Mouse (Mus musculus): Measurements from ENCODE around the gene Rasd1. TPM values are rescaled to one million over a fixed set of nuclear protein-coding genes. Genes with fewer than 3 reads are reported as not detected.

Rasd1 gene
- total and polyA plus RNA-seq, 3 experiments = 0.13 to 0.30 TPM; not detected in 1

DNA sequence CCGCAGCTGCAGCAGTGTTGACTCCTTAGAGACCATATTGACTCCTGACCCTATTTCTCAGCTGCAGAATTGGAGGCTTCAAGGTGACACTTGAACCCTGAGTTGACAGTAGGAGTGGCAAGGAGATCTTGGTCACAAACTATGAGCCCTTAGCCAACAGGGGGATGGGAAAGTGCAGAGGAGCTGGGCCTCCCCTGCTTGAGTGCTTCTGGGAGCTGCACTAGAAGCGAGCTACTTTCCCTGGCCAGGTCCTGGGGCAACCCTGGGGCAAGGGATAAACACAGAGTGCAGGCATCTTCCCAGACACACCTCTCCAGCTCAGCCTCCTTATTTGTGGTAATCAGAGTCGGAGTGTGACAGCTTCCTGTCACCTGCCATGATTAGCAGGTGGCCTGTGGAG is 2.2 kb downstream of the Rasd1 start:
- Histone ChIP-seq H3K4me3 (replicated peaks in 1 of 3; ENCODE audit: low read depth in 2 of 3, low read length in 2 of 3, poor library complexity in 1 of 3) (no peak overlapping the region), H3K4me2 (ENCODE audit: insufficient read depth, low read depth, poor library complexity, severe bottlenecking) (no peak overlapping the region), H3K27me3 (replicated peaks) (no peaks in the 10 kb centered on the region), H3K9ac (ENCODE audit: insufficient read depth, low read depth) (no peak overlapping the region), H3K36me3 (replicated peaks in 1 of 2; ENCODE audit: control insufficient read depth in 1 of 2, insufficient read depth in 1 of 2, low read length in 1 of 2) (peaks cover 19 to 58% of the 10 kb centered on the region in 2 experiments), H3K9me3 (replicated peaks; ENCODE audit: low read length) (no peaks in the 10 kb centered on the region), H3K4me1 (ENCODE audit: control insufficient read depth in 1 of 2, insufficient read depth in 2 of 2) (peaks cover 14 to 53% of the 10 kb centered on the region in 2 experiments), H3K79me2 (replicated peaks; ENCODE audit: control insufficient read depth, extremely low read depth, insufficient read depth, poor library complexity, severe bottlenecking) (no peaks in the 10 kb centered on the region), H3K27ac (ENCODE audit: insufficient read depth, low read depth) (no peak overlapping the region)
- TF ChIP-seq POLR2A (IDR thresholded peaks at IDR 0.05; ENCODE audit: low read depth, low read length) (no peak), MYC (IDR thresholded peaks at IDR 0.05; ENCODE audit: low read depth, low read length) (no peak), BHLHE40 (IDR thresholded peaks at IDR 0.05; ENCODE audit: low read depth, low read length) (no peak), HCFC1 (IDR thresholded peaks at IDR 0.05; ENCODE audit: low read depth, low read length) (no peak), SMC3 (IDR thresholded peaks at IDR 0.05; ENCODE audit: low read depth, low read length) (no peak)
- no peak for DNase-seq (ENCODE audit: extremely low read depth)
- dilution Hi-C loops (cut with MboI; ENCODE audit: extremely low pct_ligation_motif_present, extremely low pct_unique_long_range_greater_than_20kb, low sequenced_read_pairs) = no loop called here
- in situ Hi-C loops (cut with MboI; ENCODE audit: low pct_ligation_motif_present, low pct_unique_long_range_greater_than_20kb, low sequenced_read_pairs) = no loop called here

DNA sequence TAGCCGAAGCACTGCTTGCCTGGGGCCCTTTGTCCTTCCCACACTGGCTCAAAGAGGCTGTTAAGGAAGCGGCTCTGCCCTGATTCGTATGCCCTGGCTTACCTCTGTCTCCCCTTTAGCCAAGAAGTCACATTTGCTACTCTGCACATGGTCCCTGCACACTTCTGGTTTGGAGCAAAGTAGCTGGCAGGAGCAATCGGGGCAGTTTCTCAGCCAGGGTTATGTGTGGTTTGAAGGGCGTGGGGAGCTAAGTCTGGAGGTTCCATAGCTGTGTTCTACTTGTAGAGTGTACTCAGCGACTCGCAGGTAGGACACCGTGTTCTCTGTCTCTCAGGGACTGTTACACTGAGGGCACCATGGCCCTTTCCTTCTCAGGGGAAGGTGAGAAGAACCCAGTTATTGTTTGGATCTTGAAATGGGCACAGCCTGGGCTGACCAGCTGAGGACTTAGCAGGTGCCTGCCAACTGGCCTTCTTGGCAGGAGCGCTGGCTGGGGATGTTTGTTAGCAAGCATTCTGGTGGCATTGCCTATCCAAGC is 3.3 kb downstream of the Rasd1 start:
- H3K79me2 ChIP-seq (replicated peaks; ENCODE audit: control insufficient read depth, extremely low read depth, insufficient read depth, poor library complexity, severe bottlenecking) = no peaks in the 10 kb centered on the region
- H3K4me1 ChIP-seq (ENCODE audit: control insufficient read depth in 1 of 2, insufficient read depth in 2 of 2) = peaks cover 11 to 50% of the 10 kb centered on the region in 2 experiments
- H3K4me2 ChIP-seq (ENCODE audit: insufficient read depth, low read depth, poor library complexity, severe bottlenecking) = no peak overlapping the region
- H3K27ac ChIP-seq (ENCODE audit: insufficient read depth, low read depth) = no peak overlapping the region
- no peak overlapping the region for H3K9ac ChIP-seq (ENCODE audit: insufficient read depth, low read depth)
- dilution Hi-C loops (cut with MboI; ENCODE audit: extremely low pct_ligation_motif_present, extremely low pct_unique_long_range_greater_than_20kb, low sequenced_read_pairs) = no loop called here
- peaks cover 22 to 70% of the 10 kb centered on the region in 2 experiments for H3K36me3 ChIP-seq (replicated peaks in 1 of 2; ENCODE audit: control insufficient read depth in 1 of 2, insufficient read depth in 1 of 2, low read length in 1 of 2)
- no peak for DNase-seq (ENCODE audit: extremely low read depth)
- no peaks in the 10 kb centered on the region for H3K27me3 ChIP-seq (replicated peaks)
- H3K9me3 ChIP-seq (replicated peaks; ENCODE audit: low read length) = no peaks in the 10 kb centered on the region
- in situ Hi-C loops (cut with MboI; ENCODE audit: low pct_ligation_motif_present, low pct_unique_long_range_greater_than_20kb, low sequenced_read_pairs) = no loop called here
- no peak overlapping the region for H3K4me3 ChIP-seq (replicated peaks in 1 of 3; ENCODE audit: low read depth in 2 of 3, low read length in 2 of 3, poor library complexity in 1 of 3)
- TF ChIP-seq HCFC1 (IDR thresholded peaks at IDR 0.05; ENCODE audit: low read depth, low read length) (no peak), JUND (conservative IDR thresholded peaks at IDR 0.05; ENCODE audit: low read depth, low read length) (no peak), JUN (IDR thresholded peaks at IDR 0.05; ENCODE audit: insufficient read depth, low read depth, low read length) (no peak), NELFE (IDR thresholded peaks at IDR 0.05; ENCODE audit: low read depth, low read length) (no peak), POLR2AphosphoS2 (IDR thresholded peaks at IDR 0.05; ENCODE audit: low read depth, low read length) (no peak), MXI1 (IDR thresholded peaks at IDR 0.05; ENCODE audit: low read depth, low read length) (no peak)

GRCm38 (mm10) chr11:59960476-59961337 is 4.0 kb downstream of the Rasd1 start:
- dilution Hi-C loops (cut with MboI; ENCODE audit: extremely low pct_ligation_motif_present, extremely low pct_unique_long_range_greater_than_20kb, low sequenced_read_pairs) = no loop called here

More at GRCm38 (mm10) chr11:59960476-59961337, 4.0 kb downstream of the Rasd1 start:
- H3K27ac ChIP-seq (ENCODE audit: insufficient read depth, low read depth) = no peak overlapping the region
- H3K36me3 ChIP-seq (replicated peaks in 1 of 2; ENCODE audit: control insufficient read depth in 1 of 2, insufficient read depth in 1 of 2, low read length in 1 of 2) = peaks cover 25 to 75% of the 10 kb centered on the region in 2 experiments
- no peak for TF ChIP-seq RAD21 (IDR thresholded peaks at IDR 0.05; ENCODE audit: low read depth, low read length)
- no peak for TF ChIP-seq UBTF (IDR thresholded peaks at IDR 0.05; ENCODE audit: low read depth, low read length)
- TF ChIP-seq USF2 (conservative IDR thresholded peaks at IDR 0.05; ENCODE audit: low read depth, low read length) = no peak
- TF ChIP-seq GABPA (IDR thresholded peaks at IDR 0.05; ENCODE audit: insufficient replicate concordance, low read depth, low read length) = no peak
- TF ChIP-seq MXI1 (IDR thresholded peaks at IDR 0.05; ENCODE audit: low read depth, low read length) = no peak
- no peak for TF ChIP-seq KAT2A (IDR thresholded peaks at IDR 0.05; ENCODE audit: insufficient replicate concordance, low read length)
- TF ChIP-seq JUN (IDR thresholded peaks at IDR 0.05; ENCODE audit: insufficient read depth, low read depth, low read length) = no peak
- TF ChIP-seq EP300 (IDR thresholded peaks at IDR 0.05; ENCODE audit: low read length) = no peak
- TF ChIP-seq ETS1 (conservative IDR thresholded peaks at IDR 0.05; ENCODE audit: low read depth, low read length) = no peak
- no peak for TF ChIP-seq TCF12 (IDR thresholded peaks at IDR 0.05; ENCODE audit: low read depth, low read length)
- no peak for TF ChIP-seq CHD1 (IDR thresholded peaks at IDR 0.05; ENCODE audit: low read depth, low read length)
- no peak for TF ChIP-seq SMC3 (IDR thresholded peaks at IDR 0.05; ENCODE audit: low read depth, low read length)
- TF ChIP-seq PAX5 (IDR thresholded peaks at IDR 0.05; ENCODE audit: low read length) = no peak
- no peak for TF ChIP-seq MEF2A (IDR thresholded peaks at IDR 0.05; ENCODE audit: borderline replicate concordance, low read depth, low read length)
- TF ChIP-seq RCOR1 (conservative IDR thresholded peaks at IDR 0.05; ENCODE audit: low read depth, low read length) = no peak
- no peaks in the 10 kb centered on the region; the same call in 1 of the 2 replicates for H3K79me2 ChIP-seq (replicated peaks; ENCODE audit: control insufficient read depth, extremely low read depth, insufficient read depth, poor library complexity, severe bottlenecking)
- H3K4me3 ChIP-seq (replicated peaks in 1 of 3; ENCODE audit: low read depth in 2 of 3, low read length in 2 of 3, poor library complexity in 1 of 3) = no peak overlapping the region
- H3K9ac ChIP-seq (ENCODE audit: insufficient read depth, low read depth) = no peak overlapping the region
- in situ Hi-C loops (cut with MboI; ENCODE audit: low pct_ligation_motif_present, low pct_unique_long_range_greater_than_20kb, low sequenced_read_pairs) = no loop called here
- no peak for DNase-seq (ENCODE audit: extremely low read depth)
- peaks cover 4 to 43% of the 10 kb centered on the region in 2 experiments for H3K4me1 ChIP-seq (ENCODE audit: control insufficient read depth in 1 of 2, insufficient read depth in 2 of 2)
- no peak overlapping the region for H3K4me2 ChIP-seq (ENCODE audit: insufficient read depth, low read depth, poor library complexity, severe bottlenecking)
- no peaks in the 10 kb centered on the region for H3K9me3 ChIP-seq (replicated peaks; ENCODE audit: low read length)
- no peaks in the 10 kb centered on the region for H3K27me3 ChIP-seq (replicated peaks)
